Mouse (Mus musculus): Measurements from ENCODE around the gene Fcor. TPM values are rescaled to one million over a fixed set of nuclear protein-coding genes. Genes with fewer than 3 reads are reported as not detected.
A peak's percentile ranks its signal among the peaks of the same experiment; 100 is the strongest.

The Fcor gene
- total and polyA plus RNA-seq, 2 experiments from 2014 or later = 21.2 to 27.0 TPM

DNA sequence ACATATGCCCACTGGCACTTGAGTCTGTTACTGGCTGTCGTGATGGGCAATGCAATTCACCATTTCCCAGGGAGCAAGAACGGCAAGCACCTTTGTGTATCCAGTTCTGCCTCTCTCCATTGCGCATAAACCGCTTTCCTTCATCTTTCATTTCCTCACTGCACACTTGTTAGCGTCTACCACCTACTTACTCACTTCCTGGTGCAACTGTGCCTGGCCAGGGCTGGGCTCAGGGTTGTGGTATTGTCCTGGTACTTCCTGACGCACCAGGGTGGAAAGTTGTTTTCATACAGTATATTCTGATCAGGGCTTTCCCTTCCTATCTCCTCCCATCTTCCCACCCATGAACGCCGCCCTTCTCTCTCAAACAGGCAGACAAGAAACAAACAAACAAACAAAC, 11.3 kb downstream of the Fcor start:
- whole genome bisulfite sequencing = 81% methylated on average over 8 of the region's 8 CpGs
- Histone ChIP-seq H3K4me1 (ENCODE audit: insufficient read depth, low read length) (no peaks in the 10 kb centered on the region), H3K4me2 (ENCODE audit: low read depth, low read length) (no peak overlapping the region), H3K4me3 (ENCODE audit: low read length) (no peak overlapping the region), H3K27me3 (ENCODE audit: insufficient read depth, low read length) (no peaks in the 10 kb centered on the region), H3K9ac (replicated peaks; ENCODE audit: low read length) (no peak overlapping the region), H3K27ac (no peak overlapping the region), H3K36me3 (ENCODE audit: insufficient read depth, low read length) (no peaks in the 10 kb centered on the region), H3K9me3 (ENCODE audit: low read length) (no peaks in the 10 kb centered on the region)
- ATAC-seq (no peak), DNase-seq (ENCODE audit: low spot score) (no peak)
- no peak for TF ChIP-seq CTCF (IDR thresholded peaks at IDR 0.05; ENCODE audit: low read depth)

DNA sequence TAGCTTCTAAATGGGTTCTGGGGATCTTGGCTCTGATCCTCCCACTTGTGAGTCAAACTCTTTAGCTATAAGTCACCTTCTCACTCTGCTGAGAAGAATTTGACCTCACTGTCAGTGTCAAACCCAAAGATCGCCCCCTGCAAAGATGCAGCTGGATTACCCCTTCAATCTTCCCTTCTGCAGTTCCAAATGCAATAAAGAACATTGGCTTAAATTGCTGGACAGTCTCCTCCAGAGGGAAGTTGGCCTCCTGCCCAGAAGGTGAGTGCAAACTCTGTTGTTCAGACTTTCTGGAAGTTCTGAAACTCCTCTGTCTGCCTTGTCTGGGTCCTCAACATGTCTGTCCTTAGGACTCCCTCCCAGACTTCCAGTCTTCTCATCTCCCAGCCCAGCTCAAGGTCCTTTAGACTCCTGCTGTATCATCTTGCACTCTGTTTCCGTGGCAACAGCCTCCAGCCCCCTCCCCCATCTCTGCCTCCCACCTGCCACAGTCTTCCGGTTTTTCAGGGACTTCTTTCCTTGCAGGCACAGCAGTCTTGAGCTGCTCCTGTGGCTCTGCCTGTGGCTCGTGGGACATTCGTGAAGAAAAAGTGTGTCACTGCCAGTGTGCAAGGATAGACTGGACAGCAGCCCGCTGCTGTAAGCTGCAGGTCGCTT, 15.3 kb downstream of the Fcor start:
- WGBS = 21% methylated on average over 7 of the region's 7 CpGs
- Histone ChIP-seq H3K36me3 (ENCODE audit: insufficient read depth, low read length) (no peaks in the 10 kb centered on the region), H3K4me1 (ENCODE audit: insufficient read depth, low read length) (no peaks in the 10 kb centered on the region), H3K27me3 (ENCODE audit: insufficient read depth, low read length) (no peaks in the 10 kb centered on the region), H3K4me2 (ENCODE audit: low read depth, low read length) (peak overlapping the region; percentile 31), H3K27ac (no peak overlapping the region), H3K9me3 (ENCODE audit: low read length) (no peaks in the 10 kb centered on the region), H3K9ac (replicated peaks; ENCODE audit: low read length) (no peak overlapping the region), H3K4me3 (ENCODE audit: low read length) (no peak overlapping the region)
- peak; percentile 37 for DNase-seq (ENCODE audit: low spot score)
- TF ChIP-seq CTCF (IDR thresholded peaks at IDR 0.05; ENCODE audit: low read depth) = no peak
- ATAC-seq = peak; percentile 69

DNA sequence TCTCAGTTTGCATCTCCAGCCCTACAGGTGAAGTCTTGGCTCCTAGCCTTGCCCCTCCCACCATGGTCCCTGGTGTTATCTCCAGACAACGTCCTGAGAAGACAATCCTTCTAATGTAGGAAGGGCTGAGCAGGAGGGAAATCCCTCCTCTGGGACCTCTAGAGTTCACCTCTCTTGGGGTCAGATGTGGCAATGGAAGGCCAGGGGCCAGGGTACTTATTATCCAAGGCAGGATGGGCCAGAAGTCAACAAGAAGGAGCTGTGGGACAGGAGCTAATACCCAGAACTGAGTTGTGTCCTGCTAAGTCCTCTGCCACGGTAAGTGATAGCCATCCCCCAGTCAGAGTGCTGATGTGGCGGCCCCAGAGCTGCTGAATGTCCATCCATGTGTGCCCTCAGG, 16.6 kb downstream of the Fcor start, which contains the start of gene Retn:
TSS of gene Retn (plus strand) at position 245 of the 400 bp plus-strand sequence.
- no peak within 1 kb of the TSS for H3K4me2 ChIP-seq (ENCODE audit: low read depth, low read length)
- H3K9me3 ChIP-seq (ENCODE audit: low read length) = no peaks in the 10 kb centered on the region
- DNase-seq (ENCODE audit: low spot score) = no peak
- no peaks in the 10 kb centered on the region for H3K36me3 ChIP-seq (ENCODE audit: insufficient read depth, low read length)
- H3K9ac ChIP-seq (replicated peaks; ENCODE audit: low read length) = no peak within 1 kb of the TSS
- ATAC-seq = no peak
- H3K27ac ChIP-seq = no peak within 1 kb of the TSS
- WGBS = 83% methylated on average over 3 of the region's 3 CpGs
- H3K27me3 ChIP-seq (ENCODE audit: insufficient read depth, low read length) = no peaks in the 10 kb centered on the region
- no peak within 1 kb of the TSS for H3K4me3 ChIP-seq (ENCODE audit: low read length)
- no peaks in the 10 kb centered on the region for H3K4me1 ChIP-seq (ENCODE audit: insufficient read depth, low read length)
- no peak for TF ChIP-seq CTCF (IDR thresholded peaks at IDR 0.05; ENCODE audit: low read depth)

DNA sequence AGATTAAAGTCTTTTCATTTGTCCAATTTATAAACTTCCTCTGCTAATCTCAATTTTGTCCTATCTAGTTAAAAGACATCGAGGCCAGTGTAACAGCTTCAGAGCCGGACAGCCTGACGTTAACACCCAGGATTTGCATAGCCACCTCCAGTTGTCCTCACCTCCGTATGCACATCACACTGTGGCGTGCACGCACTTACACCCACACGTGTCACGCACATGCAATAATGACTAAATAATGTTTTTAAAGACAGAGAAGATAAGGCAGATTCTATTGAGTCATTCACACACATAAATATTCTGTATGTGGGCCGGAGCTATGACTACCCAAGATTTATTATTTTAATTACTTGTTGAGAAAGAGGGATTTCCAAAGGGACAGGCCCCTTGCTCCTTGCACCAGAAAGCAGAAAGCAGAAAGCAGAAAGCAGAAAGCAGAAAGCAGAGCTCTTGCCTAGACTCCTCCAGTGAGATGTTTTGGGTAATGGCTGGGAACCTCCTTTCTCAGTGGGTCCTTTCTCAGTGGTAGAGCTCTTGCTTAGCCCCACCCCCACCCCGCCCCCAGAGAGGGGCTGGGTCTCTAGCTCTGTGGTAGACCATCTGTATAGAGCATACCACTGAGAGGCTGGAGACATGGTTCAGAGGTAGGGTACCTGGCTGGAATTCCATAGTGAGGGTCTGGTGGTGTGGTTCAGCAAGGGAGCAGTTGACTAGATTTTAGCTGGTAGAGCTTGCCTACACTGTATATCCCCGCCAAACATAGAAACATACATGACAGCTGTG, 17.2 kb downstream of the Fcor start:
- Histone ChIP-seq H3K4me3 (ENCODE audit: low read length) (no peak overlapping the region), H3K9ac (replicated peaks; ENCODE audit: low read length) (no peak overlapping the region), H3K27me3 (ENCODE audit: insufficient read depth, low read length) (no peaks in the 10 kb centered on the region), H3K4me2 (ENCODE audit: low read depth, low read length) (no peak overlapping the region), H3K4me1 (ENCODE audit: insufficient read depth, low read length) (no peaks in the 10 kb centered on the region), H3K36me3 (ENCODE audit: insufficient read depth, low read length) (no peaks in the 10 kb centered on the region), H3K27ac (no peak overlapping the region), H3K9me3 (ENCODE audit: low read length) (no peaks in the 10 kb centered on the region)
- WGBS = 76% methylated on average over 11 of the region's 11 CpGs
- ATAC-seq (peak; percentile 30; the same call in 1 of the 2 replicates), DNase-seq (ENCODE audit: low spot score) (no peak)
- no peak for TF ChIP-seq CTCF (IDR thresholded peaks at IDR 0.05; ENCODE audit: low read depth)

DNA sequence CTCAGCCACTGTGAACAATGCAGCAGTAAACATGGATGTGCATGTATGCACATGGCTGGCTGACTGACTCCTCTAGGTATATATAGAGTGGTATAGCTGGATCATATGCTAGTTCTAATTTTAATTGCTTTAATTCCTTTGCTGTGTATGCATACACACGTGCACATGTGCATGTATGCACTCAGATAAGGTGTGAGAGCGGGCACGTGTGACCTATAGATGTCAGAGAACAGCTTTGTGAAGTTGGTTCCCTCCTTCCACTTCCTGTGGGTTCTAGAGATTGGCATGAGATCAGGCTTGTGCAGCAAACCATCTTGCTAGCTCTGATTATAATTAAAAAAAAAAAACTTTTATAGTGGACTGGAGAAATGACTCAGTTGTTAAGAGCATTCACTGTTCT, 19.3 kb downstream of the Fcor start:
- H3K4me1 ChIP-seq (ENCODE audit: insufficient read depth, low read length) = no peaks in the 10 kb centered on the region
- DNase-seq (ENCODE audit: low spot score) (no peak), ATAC-seq (no peak)
- H3K9me3 ChIP-seq (ENCODE audit: low read length) = no peaks in the 10 kb centered on the region
- no peak overlapping the region for H3K9ac ChIP-seq (replicated peaks; ENCODE audit: low read length)
- 61% methylated on average over 3 of the region's 3 CpGs for WGBS
- no peak overlapping the region for H3K4me2 ChIP-seq (ENCODE audit: low read depth, low read length)
- H3K4me3 ChIP-seq (ENCODE audit: low read length) = no peak overlapping the region
- H3K27me3 ChIP-seq (ENCODE audit: insufficient read depth, low read length) = no peaks in the 10 kb centered on the region
- H3K36me3 ChIP-seq (ENCODE audit: insufficient read depth, low read length) = no peaks in the 10 kb centered on the region
- TF ChIP-seq CTCF (IDR thresholded peaks at IDR 0.05; ENCODE audit: low read depth) = no peak
- H3K27ac ChIP-seq = no peak overlapping the region

DNA sequence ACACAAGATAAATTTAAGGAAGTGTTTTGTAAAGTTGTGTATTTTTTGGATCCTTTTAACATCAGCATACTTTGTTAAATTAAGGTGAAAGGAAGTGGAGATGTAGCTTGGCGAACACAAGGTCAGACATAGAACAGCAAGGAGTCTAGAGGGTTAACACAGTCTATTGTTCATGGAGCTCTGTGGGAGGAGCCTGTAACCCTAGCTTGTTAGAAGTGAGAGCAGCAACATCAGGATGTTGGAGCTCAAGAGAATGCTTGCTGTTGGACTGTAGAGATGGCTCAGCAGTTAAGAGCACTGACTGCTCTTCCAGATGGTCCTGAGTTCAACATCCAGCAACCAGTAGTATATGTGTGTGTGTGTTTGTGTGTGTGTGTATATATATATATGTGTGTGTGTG, 23.2 kb downstream of the Fcor start:
- Histone ChIP-seq H3K4me3 (ENCODE audit: low read length) (no peak overlapping the region), H3K36me3 (ENCODE audit: insufficient read depth, low read length) (no peaks in the 10 kb centered on the region), H3K4me2 (ENCODE audit: low read depth, low read length) (no peak overlapping the region), H3K27ac (no peak overlapping the region), H3K9ac (replicated peaks; ENCODE audit: low read length) (no peak overlapping the region), H3K9me3 (ENCODE audit: low read length) (no peaks in the 10 kb centered on the region), H3K4me1 (ENCODE audit: insufficient read depth, low read length) (no peaks in the 10 kb centered on the region), H3K27me3 (ENCODE audit: insufficient read depth, low read length) (no peaks in the 10 kb centered on the region)
- TF ChIP-seq CTCF (IDR thresholded peaks at IDR 0.05; ENCODE audit: low read depth) = no peak
- DNase-seq (ENCODE audit: low spot score) = no peak
- 39% methylated on average over 1 of the region's 1 CpGs for WGBS
- ATAC-seq = no peak

DNA sequence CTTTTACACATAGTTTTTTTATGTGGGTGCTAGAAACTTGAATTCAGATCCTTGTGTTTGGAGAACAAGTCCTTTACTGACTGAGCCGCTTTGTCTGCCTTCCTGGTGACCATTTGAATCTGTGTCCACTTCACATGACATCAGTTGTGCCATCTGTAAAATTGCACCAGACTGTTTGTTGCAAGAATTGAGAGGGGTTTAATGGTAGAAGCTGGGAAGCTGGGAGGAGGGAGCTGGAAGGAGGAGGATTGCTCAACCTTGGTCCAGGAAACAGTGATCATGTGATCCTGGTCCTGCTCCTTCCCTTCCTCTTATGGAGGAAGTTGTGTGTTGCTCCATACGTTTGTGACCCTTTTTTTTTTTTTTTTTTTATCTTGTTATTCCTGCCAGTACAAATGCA, 23.9 kb downstream of the Fcor start:
- ATAC-seq (no peak), DNase-seq (ENCODE audit: low spot score) (no peak)
- Histone ChIP-seq H3K9ac (replicated peaks; ENCODE audit: low read length) (no peak overlapping the region), H3K27me3 (ENCODE audit: insufficient read depth, low read length) (no peaks in the 10 kb centered on the region), H3K4me2 (ENCODE audit: low read depth, low read length) (no peak overlapping the region), H3K9me3 (ENCODE audit: low read length) (no peaks in the 10 kb centered on the region), H3K4me3 (ENCODE audit: low read length) (no peak overlapping the region), H3K27ac (no peak overlapping the region), H3K4me1 (ENCODE audit: insufficient read depth, low read length) (no peaks in the 10 kb centered on the region), H3K36me3 (ENCODE audit: insufficient read depth, low read length) (no peaks in the 10 kb centered on the region)
- 75% methylated on average over 2 of the region's 2 CpGs for WGBS
- TF ChIP-seq CTCF (IDR thresholded peaks at IDR 0.05; ENCODE audit: low read depth) = no peak

Data from hindbrain, postnatal 0 days (tissue).